Mouse (Mus musculus) common myeloid progenitor, adult 5-6 weeks (primary cell): ENCODE data around the gene Foxf1. TPM values are rescaled to one million over a fixed set of nuclear protein-coding genes. Genes with fewer than 3 reads are reported as not detected.

Source experiments
- ATAC-seq: replicated peaks from 2 replicates; pipeline ENCODE4 v1.8.0; 2016; ENCODE audit warnings: low read depth, mild to moderate bottlenecking, moderate TSS enrichment, inconsistent platforms; ENCODE audit not compliant: poor library complexity, severe bottlenecking
- total RNA-seq: library from RNA; stranded (forward); fragments of 200-1000, 187-1606 nt; gene quantifications from 2 replicates; pipeline ENCODE4 v1.2.3, GENCODE M21; 2017

Foxf1 gene
- total RNA-seq, 1 experiment from 2014 or later: not detected

DNA sequence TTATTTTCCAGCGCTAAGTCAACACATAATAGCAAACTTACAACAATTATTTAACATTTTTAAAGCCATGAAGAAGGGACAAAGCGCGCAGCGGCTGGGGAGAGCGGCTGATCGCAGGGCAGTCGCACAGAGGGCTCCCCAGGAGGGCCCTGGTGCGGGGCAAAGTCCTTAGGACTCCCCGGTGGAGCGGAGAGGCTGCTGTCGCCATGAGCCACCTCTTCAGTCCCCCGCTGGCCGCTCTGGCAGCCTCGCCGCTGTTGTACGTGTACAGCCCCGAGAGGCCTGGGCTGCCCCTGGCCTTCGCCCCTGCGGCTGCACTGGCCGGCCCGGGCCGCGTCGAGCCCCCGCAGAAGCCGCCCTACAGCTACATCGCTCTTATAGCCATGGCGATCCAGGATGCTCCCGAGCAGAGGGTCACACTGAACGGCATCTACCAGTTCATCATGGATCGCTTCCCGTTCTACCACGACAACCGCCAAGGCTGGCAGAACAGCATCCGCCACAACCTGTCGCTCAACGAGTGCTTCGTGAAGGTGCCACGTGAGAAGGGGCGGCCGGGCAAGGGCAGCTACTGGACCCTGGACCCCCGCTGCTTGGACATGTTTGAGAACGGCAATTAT lies 43.7 kb downstream of the Foxf1 start, which contains the start of gene Foxl1:
Foxl1 (plus strand) TSS at position 185 of the 620 bp plus-strand sequence.
- ATAC-seq: no peak

DNA sequence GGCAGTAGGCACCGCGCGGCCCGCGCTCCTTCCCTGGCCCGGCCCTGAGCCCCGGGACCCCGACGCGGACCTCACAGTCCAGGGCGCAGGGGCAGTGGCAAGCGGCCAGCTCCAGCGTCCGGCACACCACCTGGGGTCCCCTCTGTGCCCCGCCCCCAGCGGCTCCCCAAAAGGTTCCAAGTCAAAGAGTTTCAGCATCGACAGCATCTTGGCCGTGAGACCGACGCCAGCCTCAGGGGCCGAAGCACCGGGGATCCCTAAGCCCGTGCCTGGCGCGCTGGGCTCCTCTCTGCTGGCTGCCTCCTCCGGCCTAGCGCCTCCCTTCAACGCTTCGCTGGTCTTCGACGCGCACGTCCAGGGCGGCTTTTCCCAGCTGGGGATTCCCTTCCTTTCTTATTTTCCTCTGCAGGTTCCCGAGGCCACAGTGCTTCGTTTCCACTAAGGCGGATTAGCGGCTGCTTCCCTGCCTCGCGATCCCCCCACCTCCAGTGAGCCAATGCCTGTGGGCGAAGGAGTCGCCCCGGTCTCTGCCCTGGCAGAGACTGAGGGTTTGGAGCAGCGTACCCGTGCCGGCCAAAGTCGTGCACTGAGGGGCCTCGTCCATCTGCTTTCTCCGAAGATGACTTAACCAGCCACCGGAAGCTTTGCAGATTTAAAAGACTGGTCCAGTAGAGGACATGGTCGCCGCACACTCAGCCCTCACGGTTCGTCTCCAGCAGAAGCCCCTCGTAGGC lies 44.5 kb downstream of the Foxf1 start:
- no peak for ATAC-seq

DNA sequence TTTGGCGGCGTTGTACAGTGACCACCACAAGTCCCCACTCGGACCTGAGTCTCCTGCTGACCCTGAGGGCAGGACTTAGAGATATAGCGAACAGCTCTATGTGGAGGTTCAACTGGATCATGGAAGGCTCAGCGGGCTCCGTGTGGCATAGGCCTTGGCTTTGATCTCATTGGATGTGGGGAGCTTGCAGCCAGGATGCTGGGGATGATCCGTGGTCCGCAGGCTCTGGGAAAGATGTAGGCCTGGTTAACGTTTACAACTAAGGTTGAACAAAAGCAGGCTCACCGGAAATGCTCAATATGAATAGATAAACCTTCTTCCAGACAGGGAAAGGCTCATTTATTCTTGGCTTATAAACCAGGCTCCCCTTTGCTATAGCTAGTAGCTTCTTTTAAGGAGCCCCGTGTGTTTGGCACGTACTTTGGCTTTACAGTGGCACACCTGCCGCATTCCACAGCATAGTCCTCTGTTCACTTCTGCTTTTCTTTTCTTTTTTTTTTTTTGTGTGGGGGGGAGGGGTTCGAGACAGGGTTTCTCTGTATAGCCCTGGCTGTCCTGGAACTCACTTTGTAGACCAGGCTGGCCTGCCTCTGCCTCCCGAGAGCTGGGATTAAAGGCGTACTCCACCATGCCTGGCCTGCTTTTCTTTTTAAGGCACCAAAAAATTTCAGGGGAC lies 45.2 kb downstream of the Foxf1 start:
- ATAC-seq: no peak

DNA sequence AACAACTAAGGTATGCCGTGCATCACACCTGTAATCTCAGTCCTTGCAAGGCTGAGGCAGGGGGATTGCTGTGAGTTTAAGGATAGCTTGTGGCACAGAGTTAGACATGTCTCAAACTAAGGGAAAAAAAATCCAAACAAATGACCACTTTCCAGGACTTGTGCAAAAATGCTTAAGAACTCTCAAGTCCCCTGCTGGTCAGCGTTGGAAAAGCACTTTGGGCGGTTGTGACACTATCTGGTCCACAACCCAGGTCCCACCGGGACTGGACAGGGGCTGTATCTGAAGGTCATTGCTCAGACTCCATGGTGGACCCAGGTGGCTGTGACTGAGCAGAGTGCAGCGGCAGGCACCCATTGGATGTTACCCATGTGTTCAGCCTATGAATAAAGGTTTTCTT lies 46.3 kb downstream of the Foxf1 start:
- peak; percentile 31; the same call in 1 of the 2 replicates for ATAC-seq

DNA sequence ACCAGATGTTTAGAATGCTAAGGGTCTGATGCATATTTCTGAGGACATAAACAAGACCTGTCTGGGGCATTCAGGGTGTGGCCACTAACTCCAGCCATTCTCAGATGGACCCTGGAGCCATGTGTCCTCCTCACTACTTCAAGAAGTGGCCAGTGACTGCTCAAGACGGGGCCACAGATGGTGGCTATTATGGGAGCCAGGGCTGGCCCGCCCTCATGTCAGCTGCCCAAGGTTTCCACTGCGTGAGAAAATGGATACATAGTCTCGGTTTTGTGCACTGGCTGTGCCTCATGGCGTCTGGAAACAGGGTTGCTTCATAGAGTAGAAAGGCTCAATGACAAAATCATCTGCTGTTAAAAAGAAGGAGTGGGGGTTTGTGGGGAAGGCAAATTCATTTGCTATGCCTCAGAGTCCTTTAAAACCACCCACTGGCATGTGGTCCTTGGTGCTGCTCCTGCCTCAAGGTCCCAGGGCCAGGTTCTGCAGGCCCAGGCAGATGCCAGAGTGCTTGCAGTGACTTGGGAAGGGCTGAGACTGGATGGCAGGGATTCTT lies 48.9 kb downstream of the Foxf1 start:
- ATAC-seq: no peak

DNA sequence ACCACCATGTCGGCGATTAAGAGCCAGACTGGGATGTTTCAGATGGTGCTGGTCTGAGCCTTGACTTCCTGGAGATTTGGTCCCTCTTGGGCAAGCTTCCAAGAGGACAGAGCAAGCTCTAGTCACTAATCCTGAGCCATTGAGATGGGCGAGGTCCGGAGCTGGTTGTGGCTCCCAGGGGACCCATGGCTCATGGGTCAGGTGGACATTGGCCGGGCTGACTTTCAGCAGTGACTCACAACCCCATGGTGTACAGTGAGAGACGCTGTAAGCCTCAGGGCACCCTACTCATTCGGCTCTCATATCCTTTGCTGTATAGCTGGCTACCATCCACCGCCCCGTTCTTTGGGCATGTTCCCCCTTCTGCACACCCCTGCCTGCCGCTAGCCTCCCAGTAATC lies 49.9 kb downstream of the Foxf1 start:
- ATAC-seq: no peak

DNA sequence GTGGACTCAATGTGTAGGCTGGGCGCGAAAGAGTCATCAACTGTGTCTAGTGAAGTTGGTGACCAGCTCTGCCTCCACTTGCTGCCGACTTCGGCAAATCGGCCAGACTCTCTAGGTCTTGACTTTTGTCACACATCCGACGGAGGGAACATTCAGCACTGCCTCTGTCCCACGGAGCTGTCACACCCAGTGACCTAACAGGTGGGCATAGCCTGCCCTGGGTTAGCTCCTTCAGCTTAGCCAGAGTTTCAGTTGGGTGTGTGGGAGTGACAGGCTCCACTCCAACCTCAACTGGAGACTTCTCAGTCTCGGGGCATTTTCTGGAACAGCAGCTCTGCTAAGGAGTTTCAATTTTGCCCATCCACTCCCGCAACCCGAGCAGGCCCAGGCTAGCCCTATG lies 50.3 kb downstream of the Foxf1 start:
- no peak for ATAC-seq

DNA sequence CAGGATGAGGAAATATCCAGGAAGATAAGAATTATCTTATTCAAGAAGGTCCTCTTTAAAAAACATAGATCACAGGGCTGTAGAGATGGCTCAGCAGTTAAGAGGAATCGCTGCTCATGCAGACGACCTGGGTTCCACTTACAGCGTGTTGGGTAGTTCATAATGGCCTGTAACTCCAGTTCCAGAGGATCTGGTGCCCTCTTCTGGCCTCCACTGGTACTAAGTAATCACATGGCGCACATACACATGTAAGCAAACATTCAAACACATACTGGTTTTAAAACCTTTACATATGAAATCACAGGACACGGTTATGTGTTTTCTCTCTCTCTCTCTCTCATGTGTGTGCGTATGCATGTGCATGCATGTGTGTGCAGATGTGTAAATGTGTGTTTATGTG lies 52.7 kb downstream of the Foxf1 start:
- ATAC-seq: no peak

Other genes starting within 250 kb of the Foxf1 start
- 7.1 and 12.0 TPM in 2 replicates for gene Mthfsd, start 24.0 kb downstream of the Foxf1 start, total RNA-seq
- gene Foxc2, start 31.8 kb downstream of the Foxf1 start, total RNA-seq: not detected in 2 replicates
- not detected in 2 replicates for gene Foxl1, start 43.6 kb downstream of the Foxf1 start, total RNA-seq